Mouse (Mus musculus) heart, embryonic 15.5 days (tissue): Measurements from ENCODE around the gene Ric8a. TPM values are rescaled to one million over a fixed set of nuclear protein-coding genes. Genes with fewer than 3 reads are reported as not detected.

Experiments used
- ATAC-seq: fragments of 200-750 bp; cut with Nextera tagmentation; replicated peaks from 2 replicates; pipeline ENCODE4 v1.8.0; 2017; ENCODE audit warnings: low read depth, moderate TSS enrichment; ENCODE audit not compliant: insufficient number of reproducible peaks, insufficient read depth, low FRiP score
- H3K27ac ChIP-seq: fragments of 300-500 bp; sonication (generic); 2 replicates; pipeline ENCODE4 v1.5.1; 2015; ENCODE audit warnings: mild to moderate bottlenecking, inconsistent platforms
- H3K27me3 ChIP-seq: fragments of 300-500 bp; sonication (generic); 2 replicates; pipeline ENCODE4 v1.6.1; 2015; ENCODE audit warnings: inconsistent platforms
- H3K36me3 ChIP-seq: fragments of 300-500 bp; sonication (generic); 2 replicates; pipeline ENCODE4 v1.6.1; 2015; ENCODE audit warnings: mild to moderate bottlenecking, inconsistent platforms
- H3K4me1 ChIP-seq: fragments of 300-500 bp; sonication (generic); replicated peaks from 2 replicates; pipeline ENCODE4 v1.6.1; 2015; ENCODE audit warnings: inconsistent platforms
- H3K4me2 ChIP-seq: fragments of 300-500 bp; sonication (generic); 2 replicates; pipeline ENCODE4 v1.6.1; 2015; ENCODE audit warnings: inconsistent platforms, mild to moderate bottlenecking, moderate library complexity
- H3K4me3 ChIP-seq: fragments of 300-500 bp; sonication (generic); 2 replicates; pipeline ENCODE4 v1.5.1; 2015; ENCODE audit warnings: mild to moderate bottlenecking, inconsistent platforms
- H3K9ac ChIP-seq: fragments of 300-500 bp; sonication (generic); 2 replicates; pipeline ENCODE4 v1.6.1; 2015; ENCODE audit warnings: mild to moderate bottlenecking, inconsistent platforms
- H3K9me3 ChIP-seq: fragments of 300-500 bp; sonication (generic); replicated peaks from 2 replicates; pipeline ENCODE4 v1.6.1; 2016; ENCODE audit warnings: inconsistent platforms
- WGBS: fragments of 180-500 bp; shearing (Covaris S2); methylation state at CpG from one replicate; pipeline ENCODE4 v1.1.7; 2015; ENCODE audit warnings: mixed read lengths; 5-methylcytosine and 5-hydroxymethylcytosine counted together
- polyA plus RNA-seq: library from polyadenylated mRNA; unstranded; fragments of >200 nt; fragmentation: Nextera tagmentation; extraction: Ambion mirVana; gene quantifications from 2 replicates; pipeline ENCODE4 v1.2.1, GENCODE M21; 2015

The Ric8a gene
- polyA plus RNA-seq, 1 experiment from 2014 or later, result 36.0 TPM

GRCm38 (mm10) chr7:140894611-140895010 lies 37.9 kb downstream of the Ric8a start:
- peaks cover 7% of the 10 kb centered on the region for H3K4me1 ChIP-seq
- H3K27ac ChIP-seq, result no peak overlapping the region
- H3K4me3 ChIP-seq, result no peak overlapping the region
- ATAC-seq, result no peak
- no peak overlapping the region for H3K4me2 ChIP-seq
- H3K9me3 ChIP-seq, result no peaks in the 10 kb centered on the region
- H3K36me3 ChIP-seq, result peaks cover 68% of the 10 kb centered on the region
- no peak overlapping the region for H3K9ac ChIP-seq
- no peaks in the 10 kb centered on the region for H3K27me3 ChIP-seq
- 89% methylated on average over 3 of the region's 3 CpGs for WGBS

GRCm38 (mm10) chr7:140897863-140898262 lies 41.1 kb downstream of the Ric8a start:
- no peak for ATAC-seq
- Histone ChIP-seq H3K9ac (no peak overlapping the region), H3K9me3 (no peaks in the 10 kb centered on the region), H3K27ac (no peak overlapping the region), H3K4me2 (no peak overlapping the region), H3K36me3 (peaks cover 50% of the 10 kb centered on the region), H3K27me3 (no peaks in the 10 kb centered on the region), H3K4me1 (peaks cover 23% of the 10 kb centered on the region), H3K4me3 (no peak overlapping the region)
- 78% methylated on average over 7 of the region's 7 CpGs for WGBS

GRCm38 (mm10) chr7:140899121-140899520 lies 42.4 kb downstream of the Ric8a start:
- Histone ChIP-seq H3K4me3 (peak overlapping the region; percentile 45), H3K4me1 (peaks cover 23% of the 10 kb centered on the region), H3K27me3 (no peaks in the 10 kb centered on the region), H3K9ac (peak overlapping the region; percentile 57; the same call in 1 of the 2 replicates), H3K36me3 (peaks cover 42% of the 10 kb centered on the region), H3K27ac (peak overlapping the region; percentile 85), H3K4me2 (peak overlapping the region; percentile 63), H3K9me3 (no peaks in the 10 kb centered on the region)
- 79% methylated on average over 3 of the region's 3 CpGs for WGBS
- ATAC-seq, result no peak

- Histone ChIP-seq H3K27ac (peak within 1 kb of the TSS; percentile 85), H3K4me1 (peaks cover 23% of the 10 kb centered on the region), H3K4me2 (peak within 1 kb of the TSS; percentile 63), H3K36me3 (peaks cover 34% of the 10 kb centered on the region), H3K4me3 (peak within 1 kb of the TSS; percentile 45), H3K9me3 (no peaks in the 10 kb centered on the region), H3K27me3 (no peaks in the 10 kb centered on the region), H3K9ac (peak within 1 kb of the TSS; percentile 57)
- no peak; the same call in 1 of the 2 replicates for ATAC-seq
- WGBS, result 40% methylated on average over 10 of the region's 10 CpGs
Measured at GRCm38 (mm10) chr7:140900220-140900619, 43.5 kb downstream of the Ric8a start, which contains the start of gene Cox8b. TSS of gene Cox8b (minus strand) at chr7:140900446.

- Histone ChIP-seq H3K4me3 (no peak overlapping the region), H3K27me3 (no peaks in the 10 kb centered on the region), H3K36me3 (peaks cover 19% of the 10 kb centered on the region), H3K4me2 (no peak overlapping the region), H3K9me3 (no peaks in the 10 kb centered on the region), H3K27ac (no peak overlapping the region), H3K9ac (no peak overlapping the region), H3K4me1 (peaks cover 23% of the 10 kb centered on the region)
- ATAC-seq, result no peak
- WGBS, result 83% methylated on average over 15 of the region's 15 CpGs
Measured at GRCm38 (mm10) chr7:140902036-140902875, 45.5 kb downstream of the Ric8a start.

GRCm38 (mm10) chr7:140903212-140903611 lies 46.5 kb downstream of the Ric8a start:
- no peak overlapping the region for H3K4me3 ChIP-seq
- H3K27me3 ChIP-seq, result no peaks in the 10 kb centered on the region
- WGBS, result 26% methylated on average over 13 of the region's 13 CpGs
- peaks cover 23% of the 10 kb centered on the region for H3K4me1 ChIP-seq
- no peak overlapping the region for H3K4me2 ChIP-seq
- H3K27ac ChIP-seq, result no peak overlapping the region
- H3K36me3 ChIP-seq, result peaks cover 9% of the 10 kb centered on the region
- ATAC-seq, result no peak
- H3K9me3 ChIP-seq, result no peaks in the 10 kb centered on the region
- no peak overlapping the region for H3K9ac ChIP-seq

GRCm38 (mm10) chr7:140905642-140906081 lies 48.9 kb downstream of the Ric8a start:
- H3K4me2 ChIP-seq, result no peak overlapping the region
- 49% methylated on average over 2 of the region's 2 CpGs for whole genome bisulfite sequencing
- no peak overlapping the region for H3K4me3 ChIP-seq
- no peaks in the 10 kb centered on the region for H3K27me3 ChIP-seq
- H3K9me3 ChIP-seq, result no peaks in the 10 kb centered on the region
- H3K9ac ChIP-seq, result no peak overlapping the region
- ATAC-seq, result no peak
- H3K4me1 ChIP-seq, result peaks cover 13% of the 10 kb centered on the region
- no peaks in the 10 kb centered on the region for H3K36me3 ChIP-seq
- no peak overlapping the region for H3K27ac ChIP-seq

- 68% methylated on average over 13 of the region's 13 CpGs for WGBS
- H3K4me2 ChIP-seq, result no peak overlapping the region
- peaks cover 4% of the 10 kb centered on the region; the same call in 1 of the 2 replicates for H3K4me1 ChIP-seq
- no peaks in the 10 kb centered on the region for H3K27me3 ChIP-seq
- H3K27ac ChIP-seq, result no peak overlapping the region
- no peaks in the 10 kb centered on the region for H3K9me3 ChIP-seq
- ATAC-seq, result no peak
- no peaks in the 10 kb centered on the region for H3K36me3 ChIP-seq
- H3K4me3 ChIP-seq, result no peak overlapping the region
- H3K9ac ChIP-seq, result no peak overlapping the region
Measured at GRCm38 (mm10) chr7:140907131-140907530, 50.4 kb downstream of the Ric8a start.

GRCm38 (mm10) chr7:140907697-140908096 lies 50.9 kb downstream of the Ric8a start:
- 81% methylated on average over 7 of the region's 7 CpGs for WGBS
- no peak overlapping the region for H3K27ac ChIP-seq
- ATAC-seq, result no peak
- H3K4me3 ChIP-seq, result no peak overlapping the region
- no peaks in the 10 kb centered on the region for H3K27me3 ChIP-seq
- no peak overlapping the region for H3K4me2 ChIP-seq
- no peaks in the 10 kb centered on the region for H3K36me3 ChIP-seq
- H3K4me1 ChIP-seq, result peaks cover 4% of the 10 kb centered on the region; the same call in 1 of the 2 replicates
- no peak overlapping the region for H3K9ac ChIP-seq
- H3K9me3 ChIP-seq, result no peaks in the 10 kb centered on the region

GRCm38 (mm10) chr7:140908181-140908580 lies 51.4 kb downstream of the Ric8a start:
- WGBS, result 52% methylated on average over 7 of the region's 7 CpGs
- Histone ChIP-seq H3K4me1 (peaks cover 4% of the 10 kb centered on the region; the same call in 1 of the 2 replicates), H3K9me3 (no peaks in the 10 kb centered on the region), H3K9ac (no peak overlapping the region), H3K36me3 (no peaks in the 10 kb centered on the region), H3K4me2 (peak overlapping the region; percentile 89; the same call in 1 of the 2 replicates), H3K27me3 (no peaks in the 10 kb centered on the region), H3K4me3 (no peak overlapping the region), H3K27ac (no peak overlapping the region)
- no peak for ATAC-seq

GRCm38 (mm10) chr7:140908634-140909107 lies 51.9 kb downstream of the Ric8a start:
- Histone ChIP-seq H3K4me3 (peak overlapping the region; percentile 53), H3K4me1 (peaks cover 4% of the 10 kb centered on the region; the same call in 1 of the 2 replicates), H3K9ac (peak overlapping the region; percentile 54), H3K36me3 (no peaks in the 10 kb centered on the region), H3K9me3 (no peaks in the 10 kb centered on the region), H3K27ac (peak overlapping the region; percentile 45), H3K4me2 (peak overlapping the region; percentile 89), H3K27me3 (no peaks in the 10 kb centered on the region)
- ATAC-seq, result peak; percentile 72
- under 1% methylated on average over 19 of the region's 19 CpGs for WGBS
